Mouse (Mus musculus): ENCODE measurements around the gene Ispd. TPM values are rescaled to one million over a fixed set of nuclear protein-coding genes. Genes with fewer than 3 reads are reported as not detected.

Ispd gene
- polyA plus RNA-seq (2012; rRNA removed; ENCODE audit: low replicate concordance): 1.5 and 1.9 TPM in 2 replicates

GRCm38 (mm10) chr12:36381441-36382340, at the start of gene Ispd, which contains the start of gene D630036H23Rik:
TSS of gene Ispd (plus strand) at chr12:36381450.
TSS of gene D630036H23Rik (minus strand) at chr12:36382181.

Other genes with a start within 250 kb of the Ispd start
- gene Ankmy2, start 224.3 kb upstream of the Ispd start, polyA plus RNA-seq (2012; rRNA removed; ENCODE audit: low replicate concordance): 6.0 and 12.0 TPM in 2 replicates
- gene Bzw2, start 223.4 kb upstream of the Ispd start, polyA plus RNA-seq (2012; rRNA removed; ENCODE audit: low replicate concordance): 9.3 and 36.5 TPM in 2 replicates
- gene Lrrc72, start 128.1 kb upstream of the Ispd start, polyA plus RNA-seq (2012; rRNA removed; ENCODE audit: low replicate concordance): not detected in 2 replicates
- 3.9 and 4.6 TPM in 2 replicates for gene Sostdc1, start 67.3 kb upstream of the Ispd start, polyA plus RNA-seq (2012; rRNA removed; ENCODE audit: low replicate concordance)
- 0.56 and 1.8 TPM in 2 replicates for gene D630036H23Rik, start 731 bp downstream of the Ispd start, polyA plus RNA-seq (2012; rRNA removed; ENCODE audit: low replicate concordance)